Comparison of ENCODE assay signal across 8 mouse cellular contexts in the genomic region with DNA sequence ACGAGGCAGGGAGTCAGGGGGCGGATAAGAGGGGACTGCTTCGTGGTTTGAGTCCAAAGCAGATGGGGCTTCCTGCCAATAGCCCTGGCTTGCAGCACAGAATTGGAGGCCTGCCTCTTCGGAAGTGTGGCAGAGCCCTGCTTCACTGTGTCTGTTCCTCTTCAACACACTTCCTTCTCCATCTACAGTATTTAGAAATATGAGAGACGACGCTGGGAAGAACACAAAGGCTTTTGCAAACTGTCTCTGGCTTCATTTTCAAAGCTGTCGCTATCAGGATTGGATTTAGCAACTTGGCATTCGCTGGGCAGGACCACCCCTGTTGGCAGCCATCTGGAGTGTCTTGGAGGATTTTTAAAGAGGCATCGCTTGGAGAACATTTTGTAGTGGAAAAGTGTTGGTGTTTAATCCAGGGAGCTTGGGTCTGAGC.
DNase-seq lines count a peak whose midpoint lies in the region; ATAC-seq and TF ChIP-seq lines count a peak whose summit lies in the region.

No protein-coding gene starts in this region.

- WGBS in neural tube, embryonic 15.5 days, result 67% methylated on average over 9 of the region's 9 CpGs
- WGBS in kidney, adult 2 months, result 53% methylated on average over 9 of the region's 9 CpGs

- H3K4me3 ChIP-seq in neural tube, embryonic 15.5 days (replicated peaks), result no peak overlapping the region
- no peak overlapping the region for H3K4me3 ChIP-seq in kidney, adult 2 months (ENCODE audit: insufficient read depth, low read depth, low read length)

- no peaks in the 10 kb centered on the region for H3K9me3 ChIP-seq in neural tube, embryonic 15.5 days (replicated peaks)

- DNase-seq in adrenal gland, postnatal 14 days, result peak; percentile 7
- DNase-seq in adrenal gland, adult (ENCODE audit: inconsistent age in 2 of 2, low spot score in 1 of 2), result no peak
- DNase-seq in neural tube, embryonic 10.5 days (ENCODE audit: extremely low spot score, low spot score), result no peak
- peak; percentile 73 for DNase-seq in layer of hippocampus, adult 9-11 months
- DNase-seq in thymus, postnatal 14 days, result no peak
- DNase-seq in kidney, adult 2 months, result no peak

- no peaks in the 10 kb centered on the region for H3K27me3 ChIP-seq in neural tube, embryonic 15.5 days (replicated peaks)
- H3K27me3 ChIP-seq in kidney, adult 2 months (replicated peaks; ENCODE audit: control insufficient read depth, insufficient read depth, low read length), result no peaks in the 10 kb centered on the region

- H3K9ac ChIP-seq in neural tube, embryonic 15.5 days (replicated peaks), result no peak overlapping the region

- H3K36me3 ChIP-seq in neural tube, embryonic 15.5 days, result no peaks in the 10 kb centered on the region
- no peaks in the 10 kb centered on the region for H3K36me3 ChIP-seq in kidney, adult 2 months (ENCODE audit: control insufficient read depth, insufficient read depth, low read length)

- no peak for TF ChIP-seq CTCF in kidney, adult 2 months (conservative IDR thresholded peaks at IDR 0.05; ENCODE audit: insufficient read depth, insufficient read length, low read depth, low read length)

- peak overlapping the region; percentile 60 for H3K27ac ChIP-seq in neural tube, embryonic 15.5 days (replicated peaks)
- no peak overlapping the region for H3K27ac ChIP-seq in kidney, adult 2 months (ENCODE audit: insufficient read depth, low read depth, low read length)

- 0 out of 2 replicates have a peak, but pooled peaks cover 12% of the 10 kb centered on the region for H3K4me1 ChIP-seq in neural tube, embryonic 15.5 days
- peaks cover 16% of the 10 kb centered on the region; the same call in 1 of the 2 replicates for H3K4me1 ChIP-seq in kidney, adult 2 months (ENCODE audit: control insufficient read depth, insufficient read depth, low read length)

- H3K4me2 ChIP-seq in neural tube, embryonic 15.5 days, result no peak overlapping the region

- no peak for TF ChIP-seq POLR2A in kidney, adult 2 months (IDR thresholded peaks at IDR 0.05; ENCODE audit: low read depth, low read length)

- ATAC-seq in neural tube, embryonic 15.5 days (ENCODE audit: low FRiP score), result peak; percentile 61; the same call in 1 of the 2 replicates
- ATAC-seq in megakaryocyte progenitor cell, adult 5-6 weeks (replicated peaks; ENCODE audit: poor library complexity), result peak; percentile 52

Comparison
In these comparisons a context has a peak if more than half of its experiments do, and no peak if none do; other contexts are left out.
1. DNase-seq: peak in adrenal gland, postnatal 14 days (single experiment) and layer of hippocampus, adult 9-11 months (single experiment); none in adrenal gland, adult (0 of 2), neural tube, embryonic 10.5 days (single experiment), thymus, postnatal 14 days (single experiment) and kidney, adult 2 months (single experiment).